Mouse (Mus musculus): ENCODE measurements around the gene Ppp1r13b.

The Ppp1r13b gene

GRCm38 (mm10) chr12:111795180-111795895, 112.6 kb downstream of the Ppp1r13b start:
- intact Hi-C loops (cut with DNase I) = no loop called here

- intact Hi-C loops (cut with DNase I) = no loop called here
These were observed 113.3 kb downstream of the Ppp1r13b start for GRCm38 (mm10) chr12:111794526-111795179.

- intact Hi-C loops (cut with DNase I) = no loop called here
These were observed 113.8 kb downstream of the Ppp1r13b start for GRCm38 (mm10) chr12:111794102-111794501.

GRCm38 (mm10) chr12:111791474-111792104, 116.3 kb downstream of the Ppp1r13b start:
- intact Hi-C loops (cut with DNase I) = no loop called here

- intact Hi-C loops (cut with DNase I) = no loop called here
These were observed 117.3 kb downstream of the Ppp1r13b start for GRCm38 (mm10) chr12:111790631-111791030.

- intact Hi-C loops (cut with DNase I) = no loop called here
These were observed 117.8 kb downstream of the Ppp1r13b start for GRCm38 (mm10) chr12:111790090-111790489.

- intact Hi-C loops (cut with DNase I) = no loop called here
These were observed 120.9 kb downstream of the Ppp1r13b start for GRCm38 (mm10) chr12:111787015-111787414.

- intact Hi-C loops (cut with DNase I) = no loop called here
These were observed 122.7 kb downstream of the Ppp1r13b start for GRCm38 (mm10) chr12:111785174-111785573.

- intact Hi-C loops (cut with DNase I) = no loop called here
These were observed 128.4 kb downstream of the Ppp1r13b start for GRCm38 (mm10) chr12:111779544-111779943.
